Mouse (Mus musculus) stomach, postnatal 0 days (tissue): Measurements from ENCODE around the gene Ssbp1. TPM values are rescaled to one million over a fixed set of nuclear protein-coding genes. Genes with fewer than 3 reads are reported as not detected.

Experiments used
- ATAC-seq: fragments of 200-750 bp; cut with Nextera tagmentation; 2 replicates; pipeline ENCODE4 v1.8.0; 2017; ENCODE audit not compliant: low FRiP score, low TSS enrichment
- DNase-seq: peaks from one replicate; pipeline ENCODE4 v3.0.0-alpha.2; 2016; ENCODE audit warnings: low spot score
- H3K27ac ChIP-seq: fragments of 300-500 bp; sonication (generic); replicated peaks from 2 replicates; pipeline ENCODE4 v1.5.1; 2014; ENCODE audit warnings: mild to moderate bottlenecking, control low read depth
- H3K27me3 ChIP-seq: fragments of 300-500 bp; sonication (generic); 2 replicates; pipeline ENCODE4 v1.6.1; 2014; ENCODE audit warnings: low read length; ENCODE audit not compliant: control insufficient read depth, insufficient read depth
- H3K36me3 ChIP-seq: fragments of 300-500 bp; sonication (generic); 2 replicates; pipeline ENCODE4 v1.6.1; 2014; ENCODE audit warnings: low read length, mixed read lengths; ENCODE audit not compliant: control insufficient read depth, insufficient read depth
- H3K4me1 ChIP-seq: fragments of 300-500 bp; sonication (generic); replicated peaks from 2 replicates; pipeline ENCODE4 v1.6.1; 2014; ENCODE audit warnings: antibody characterized with exemption; ENCODE audit not compliant: control insufficient read depth, insufficient read depth
- H3K4me2 ChIP-seq: fragments of 300-500 bp; sonication (generic); replicated peaks from 2 replicates; pipeline ENCODE4 v1.6.1; 2014; ENCODE audit warnings: low read depth, mild to moderate bottlenecking, control low read depth, moderate library complexity
- H3K4me3 ChIP-seq: fragments of 300-500 bp; sonication (generic); 2 replicates; pipeline ENCODE4 v1.5.1; 2014; ENCODE audit warnings: low read depth, low read length, control low read depth
- H3K9ac ChIP-seq: fragments of 300-500 bp; sonication (generic); 2 replicates; pipeline ENCODE4 v1.6.1; 2014; ENCODE audit warnings: mild to moderate bottlenecking, low read length, control low read depth, mixed read lengths
- H3K9me3 ChIP-seq: fragments of 300-500 bp; sonication (generic); 2 replicates; pipeline ENCODE4 v1.6.1; 2016; ENCODE audit warnings: low read length; ENCODE audit not compliant: control insufficient read depth
- CTCF ChIP-seq: IDR thresholded peaks from 2 replicates; pipeline ENCODE4 v1.5.1; 2016; ENCODE audit warnings: antibody characterized with exemption, low read depth, mild to moderate bottlenecking, moderate library complexity
- EP300 ChIP-seq: optimal IDR thresholded peaks from 2 replicates; pipeline ENCODE3; 2016; ENCODE audit warnings: antibody characterized with exemption
- WGBS: fragments of 180-500 bp; shearing (Covaris S2); extraction: QIAGEN DNeasy Blood & Tissue Kit; methylation state at CpG from one replicate; pipeline ENCODE4 v1.1.7; 2014; 5-methylcytosine and 5-hydroxymethylcytosine counted together
- polyA plus RNA-seq: library from polyadenylated mRNA; unstranded; fragments of >200 nt; fragmentation: Nextera tagmentation; extraction: Ambion mirVana; gene quantifications from 2 replicates; pipeline ENCODE4 v1.2.1, GENCODE M21; 2015

Gene Ssbp1
- polyA plus RNA-seq, 1 experiment from 2014 or later = 93.6 TPM

DNA sequence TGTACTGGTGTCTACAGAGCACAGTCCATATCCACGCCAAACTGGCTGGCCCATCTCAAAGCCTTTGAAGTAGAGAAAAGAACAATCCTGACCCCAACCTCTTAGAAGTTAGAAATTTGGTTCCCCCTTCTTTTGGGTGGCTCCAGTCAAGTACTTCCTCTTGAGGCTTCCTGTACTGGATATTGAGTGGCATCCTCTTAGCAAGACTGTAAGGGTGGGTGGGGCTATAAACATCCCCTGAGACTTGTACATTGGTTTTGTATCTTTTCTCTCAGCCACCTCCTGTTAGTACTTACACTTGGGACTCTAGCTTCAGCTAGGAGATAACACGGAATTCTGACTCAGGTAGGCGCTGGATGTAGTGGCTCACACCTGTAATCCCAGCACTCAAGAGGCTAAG, 40.9 kb upstream of the Ssbp1 start:
- H3K36me3 ChIP-seq = no peaks in the 10 kb centered on the region
- H3K27me3 ChIP-seq = no peaks in the 10 kb centered on the region
- WGBS = 73% methylated on average over 3 of the region's 3 CpGs
- no peak for TF ChIP-seq CTCF
- no peak for TF ChIP-seq EP300
- no peak for ATAC-seq
- H3K4me1 ChIP-seq = no peaks in the 10 kb centered on the region
- H3K4me2 ChIP-seq = no peak overlapping the region
- no peak overlapping the region for H3K4me3 ChIP-seq
- H3K27ac ChIP-seq = peak overlapping the region; percentile 41; the same call in 1 of the 2 replicates
- DNase-seq = no peak
- no peak overlapping the region for H3K9ac ChIP-seq
- H3K9me3 ChIP-seq = no peaks in the 10 kb centered on the region

- Histone ChIP-seq H3K9me3 (no peaks in the 10 kb centered on the region), H3K4me2 (no peak overlapping the region), H3K27me3 (no peaks in the 10 kb centered on the region), H3K36me3 (no peaks in the 10 kb centered on the region), H3K27ac (peak overlapping the region; percentile 70), H3K4me3 (no peak overlapping the region), H3K4me1 (no peaks in the 10 kb centered on the region), H3K9ac (no peak overlapping the region)
- ATAC-seq (no peak), DNase-seq (no peak)
- WGBS = 63% methylated on average over 3 of the region's 3 CpGs
- TF ChIP-seq EP300 (no peak), CTCF (no peak)
Measured at GRCm38 (mm10) chr6:40430878-40431277, 40.3 kb upstream of the Ssbp1 start.

DNA sequence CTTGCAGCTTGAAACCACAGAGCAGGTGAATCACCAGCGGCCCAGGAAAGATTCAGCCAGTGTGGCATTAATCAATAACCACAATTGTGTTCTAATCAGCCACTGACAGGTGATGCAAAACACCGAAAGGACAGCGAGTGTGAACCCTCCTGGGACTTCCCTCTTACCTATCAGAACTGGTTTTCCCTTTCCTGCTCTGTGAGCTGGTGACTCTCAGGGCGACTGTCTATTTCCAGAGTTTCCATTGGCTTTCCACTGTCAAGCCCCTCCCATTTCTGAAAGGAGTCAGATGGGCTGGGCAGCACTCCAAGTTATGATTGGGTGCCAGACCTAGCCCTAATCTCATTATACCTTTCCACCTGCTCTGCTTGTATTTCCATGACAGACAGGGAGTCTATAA, 39.8 kb upstream of the Ssbp1 start:
- H3K27me3 ChIP-seq = no peaks in the 10 kb centered on the region
- no peaks in the 10 kb centered on the region for H3K36me3 ChIP-seq
- H3K27ac ChIP-seq = peak overlapping the region; percentile 70
- 42% methylated on average over 4 of the region's 4 CpGs for WGBS
- no peaks in the 10 kb centered on the region for H3K9me3 ChIP-seq
- DNase-seq = peak; percentile 76
- no peak overlapping the region for H3K4me3 ChIP-seq
- H3K9ac ChIP-seq = no peak overlapping the region
- H3K4me1 ChIP-seq = no peaks in the 10 kb centered on the region
- no peak overlapping the region for H3K4me2 ChIP-seq
- ATAC-seq = peak; percentile 79
- TF ChIP-seq EP300 = no peak
- TF ChIP-seq CTCF = no peak

DNA sequence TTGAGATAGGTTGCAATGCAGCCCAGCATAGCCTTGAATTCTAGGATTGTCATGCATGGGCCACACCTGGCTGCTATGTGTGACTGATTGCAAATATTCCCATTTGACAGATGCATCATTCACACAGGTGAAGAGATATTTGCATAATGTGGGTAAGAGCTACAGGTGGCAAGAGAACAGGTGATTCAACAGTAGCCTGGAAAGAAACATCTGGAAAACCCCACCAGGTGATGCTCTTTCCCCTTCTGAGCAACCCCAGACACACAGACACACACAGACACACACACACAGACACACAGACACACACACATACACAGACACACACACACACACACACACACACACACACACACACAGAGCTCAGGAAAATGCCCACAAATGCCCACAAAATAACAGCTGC, 39.3 kb upstream of the Ssbp1 start:
- DNase-seq = no peak
- Histone ChIP-seq H3K9me3 (no peaks in the 10 kb centered on the region), H3K4me3 (no peak overlapping the region), H3K27me3 (no peaks in the 10 kb centered on the region), H3K27ac (no peak overlapping the region), H3K4me1 (no peaks in the 10 kb centered on the region), H3K9ac (no peak overlapping the region), H3K36me3 (no peaks in the 10 kb centered on the region), H3K4me2 (no peak overlapping the region)
- ATAC-seq = no peak
- TF ChIP-seq CTCF (no peak), EP300 (no peak)

DNA sequence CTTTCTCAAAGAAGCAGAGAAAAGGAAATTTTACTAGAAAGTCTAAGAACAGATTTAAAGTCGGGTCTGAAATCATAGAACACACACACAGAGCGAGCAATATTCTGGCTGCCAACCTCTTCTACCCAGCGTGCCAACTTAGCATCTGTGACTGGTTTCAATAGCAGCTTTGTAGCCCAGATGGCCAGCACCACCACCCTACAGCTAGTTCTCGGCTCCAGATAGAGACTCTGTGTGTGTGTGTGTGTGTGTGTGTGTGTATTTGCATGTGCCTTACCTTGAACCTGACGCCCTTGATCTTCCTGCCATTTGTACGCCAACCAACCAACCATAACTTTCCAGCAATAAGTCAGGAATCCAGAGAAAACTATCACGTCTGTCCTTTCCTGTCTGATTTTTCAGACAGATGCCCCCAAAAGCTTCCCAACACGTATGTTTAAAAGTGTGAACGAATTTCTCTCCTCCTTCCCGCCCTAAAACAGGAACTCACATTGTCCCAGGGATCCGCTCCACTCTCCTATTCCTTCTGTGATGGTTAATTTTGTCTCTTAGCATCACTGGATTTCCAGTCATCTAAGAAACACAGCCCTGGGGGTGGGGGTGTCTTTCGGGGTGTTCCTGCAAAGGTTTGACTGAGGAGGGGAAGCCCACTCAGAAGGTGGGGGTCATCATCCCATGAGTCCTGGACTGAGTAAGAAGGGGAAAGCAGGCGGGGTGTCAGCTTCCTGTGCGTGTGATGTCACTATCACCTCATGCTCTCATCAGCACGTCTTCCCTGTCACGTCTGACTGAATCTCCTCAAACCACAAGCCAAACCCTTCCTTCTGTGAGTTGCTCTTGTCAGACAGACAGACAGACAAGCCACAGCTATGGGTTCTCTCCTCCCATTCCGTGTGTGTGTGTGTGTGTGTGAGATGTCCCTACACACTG, 38.5 kb upstream of the Ssbp1 start:
- DNase-seq (no peak), ATAC-seq (no peak)
- Histone ChIP-seq H3K9ac (no peak overlapping the region), H3K4me3 (no peak overlapping the region), H3K27me3 (no peaks in the 10 kb centered on the region), H3K9me3 (no peaks in the 10 kb centered on the region), H3K27ac (no peak overlapping the region), H3K36me3 (no peaks in the 10 kb centered on the region), H3K4me1 (no peaks in the 10 kb centered on the region), H3K4me2 (no peak overlapping the region)
- 86% methylated on average over 17 of the region's 17 CpGs for WGBS
- TF ChIP-seq CTCF = no peak
- no peak for TF ChIP-seq EP300

DNA sequence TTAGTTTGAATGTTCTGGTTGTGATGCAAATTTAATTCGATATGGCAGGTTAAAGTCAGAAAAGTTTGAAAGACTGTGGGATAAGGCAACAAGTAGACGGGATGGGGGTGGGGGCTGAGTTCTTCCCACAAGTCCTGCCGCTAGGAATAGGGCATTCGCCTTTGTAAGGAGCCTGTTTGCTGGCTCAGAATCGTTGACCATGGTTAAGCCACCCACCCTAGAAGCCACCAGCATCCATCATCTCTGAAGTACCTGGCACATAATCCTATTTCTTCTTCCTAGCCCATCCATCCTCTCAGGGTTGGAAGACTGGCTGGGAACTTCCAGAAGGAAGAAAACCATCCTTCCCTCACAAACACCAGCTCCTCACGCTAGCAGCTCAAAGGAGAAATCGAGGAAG, 36.5 kb upstream of the Ssbp1 start:
- H3K9me3 ChIP-seq = no peaks in the 10 kb centered on the region
- TF ChIP-seq CTCF = no peak
- no peak for TF ChIP-seq EP300
- no peak for ATAC-seq
- H3K4me3 ChIP-seq = peak overlapping the region; percentile 88
- H3K36me3 ChIP-seq = no peaks in the 10 kb centered on the region
- no peaks in the 10 kb centered on the region for H3K4me1 ChIP-seq
- H3K27ac ChIP-seq = no peak overlapping the region
- WGBS = 19% methylated on average over 7 of the region's 7 CpGs
- peak overlapping the region; percentile 79 for H3K9ac ChIP-seq
- DNase-seq = no peak
- H3K4me2 ChIP-seq = peak overlapping the region; percentile 95
- no peaks in the 10 kb centered on the region for H3K27me3 ChIP-seq
